Mouse (Mus musculus): ENCODE data around the gene Zfp12. TPM values are rescaled to one million over a fixed set of nuclear protein-coding genes. Genes with fewer than 3 reads are reported as not detected.
"Not testable (repeated sequence)": the region's sequence is repeated elsewhere in the genome, so short reads cannot be mapped to it uniquely, and the experiment has no call there.

Zfp12 gene
- 10 to 100 TPM; 25.5 to 25.6 TPM for total RNA-seq (2021)
- long read RNA-seq, experiment 1, full-length matches to known transcripts = 15 of 16 reads
- long read RNA-seq, experiment 1, partial matches to known transcripts = 0 of 16 reads
- long read RNA-seq, experiment 1, other reads (novel, unspliced or antisense) = 1 of 16 reads
- long read RNA-seq, experiment 2, full-length matches to known transcripts = 16 of 20 reads
- long read RNA-seq, experiment 2, partial matches to known transcripts = 3 of 20 reads
- long read RNA-seq, experiment 2, other reads (novel, unspliced or antisense) = 1 of 20 reads

GRCm38 (mm10) chr5:143235028-143235693 lies at the start of gene Zfp12:
Gene Zfp12, plus strand, starts transcription at chr5:143235163.
- peak; percentile 93 to 98 for DNase-seq (ENCODE audit: low spot score in 2 of 2)

- not testable (repeated sequence) for DNase-seq (ENCODE audit: low spot score in 2 of 2)
Observed at GRCm38 (mm10) chr5:143188014-143188413, 46.9 kb upstream of the Zfp12 start.

GRCm38 (mm10) chr5:143192806-143193205 lies 42.2 kb upstream of the Zfp12 start:
- no peak for DNase-seq (ENCODE audit: low spot score in 2 of 2)

- not testable (repeated sequence) for DNase-seq (ENCODE audit: low spot score in 2 of 2)
Observed at GRCm38 (mm10) chr5:143194747-143195146, 40.2 kb upstream of the Zfp12 start.

- no peak for DNase-seq (ENCODE audit: low spot score in 2 of 2)
Observed at GRCm38 (mm10) chr5:143195166-143195565, 39.8 kb upstream of the Zfp12 start.

GRCm38 (mm10) chr5:143196506-143196905 lies 38.5 kb upstream of the Zfp12 start:
- DNase-seq (ENCODE audit: low spot score in 2 of 2) = no peak

- no peak for DNase-seq (ENCODE audit: low spot score in 2 of 2)
Observed at GRCm38 (mm10) chr5:143205015-143205414, 29.9 kb upstream of the Zfp12 start.

GRCm38 (mm10) chr5:143213832-143214231 lies 21.1 kb upstream of the Zfp12 start:
- DNase-seq (ENCODE audit: low spot score in 2 of 2) = no peak

GRCm38 (mm10) chr5:143220996-143221395 lies 14.0 kb upstream of the Zfp12 start:
- no peak for DNase-seq (ENCODE audit: low spot score in 2 of 2)

GRCm38 (mm10) chr5:143222287-143222686 lies 12.7 kb upstream of the Zfp12 start:
- DNase-seq (ENCODE audit: low spot score in 2 of 2) = no peak

GRCm38 (mm10) chr5:143226790-143227189 lies 8.2 kb upstream of the Zfp12 start, which contains the start of gene Spdye4a:
Gene Spdye4a, minus strand, starts transcription at chr5:143226890.
- DNase-seq (ENCODE audit: low spot score in 2 of 2) = no peak

GRCm38 (mm10) chr5:143236036-143236435 lies 1.1 kb downstream of the Zfp12 start:
- DNase-seq (ENCODE audit: low spot score in 2 of 2) = no peak

GRCm38 (mm10) chr5:143244926-143245325 lies 10.0 kb downstream of the Zfp12 start:
- no peak for DNase-seq (ENCODE audit: low spot score in 2 of 2)

GRCm38 (mm10) chr5:143252039-143252438 lies 17.1 kb downstream of the Zfp12 start:
- no peak for DNase-seq (ENCODE audit: low spot score in 2 of 2)

GRCm38 (mm10) chr5:143252791-143253185 lies 17.8 kb downstream of the Zfp12 start:
- DNase-seq (ENCODE audit: low spot score in 2 of 2) = no peak

- DNase-seq (ENCODE audit: low spot score in 2 of 2) = no peak
Observed at GRCm38 (mm10) chr5:143253186-143253880, 18.4 kb downstream of the Zfp12 start.

- DNase-seq (ENCODE audit: low spot score in 2 of 2) = no peak
Observed at GRCm38 (mm10) chr5:143253881-143254486, 19.0 kb downstream of the Zfp12 start.

- DNase-seq (ENCODE audit: low spot score in 2 of 2) = no peak
Observed at GRCm38 (mm10) chr5:143254487-143255130, 19.6 kb downstream of the Zfp12 start.

- no peak for DNase-seq (ENCODE audit: low spot score in 2 of 2)
Observed at GRCm38 (mm10) chr5:143255131-143255519, 20.2 kb downstream of the Zfp12 start.

- no peak for DNase-seq (ENCODE audit: low spot score in 2 of 2)
Observed at GRCm38 (mm10) chr5:143255802-143256201, 20.8 kb downstream of the Zfp12 start.

- DNase-seq (ENCODE audit: low spot score in 2 of 2) = no peak
Observed at GRCm38 (mm10) chr5:143261636-143262035, 26.7 kb downstream of the Zfp12 start.

All from layer of hippocampus, postnatal 14 days (tissue).